Mouse (Mus musculus) embryonic stem cell, embryonic (primary cell): ENCODE measurements at regions not wholly inside any gene's neighbourhood (a gene's known extent, or its start where the extent isn't known, plus 50 kb on each side); places are given as distances from the start of the nearest gene placed in this dataset.

ENCODE experiments used
- CTCF ChIA-PET, 4 experiments: fragments of 300-600 bp in 2 of 4; fragments of 350-600 bp in 2 of 4; sonication (Branson Sonifier 250); formaldehyde crosslinking; loops; one replicate each; lab custom pipeline; 2022; ENCODE audit warnings: inconsistent platforms in 2 of 4; lab: Charles Lee
- POLR2A ChIA-PET, 4 experiments: fragments of 300-600 bp in 2 of 4; fragments of 350-600 bp in 2 of 4; sonication (Branson Sonifier 250); formaldehyde crosslinking; loops; one replicate each; lab custom pipeline; 2022; ENCODE audit warnings: antibody characterized with exemption in 4 of 4, inconsistent platforms in 1 of 4; lab: Charles Lee

- CTCF ChIA-PET: interaction anchor here in 3 of 4 experiments (0.7 to 1.8 kb wide), 4 partner anchors 11 to 449 kb away, joined by 5 to 7 read pairs (median 6); no protein-coding TSS in a partner anchor
- POLR2A ChIA-PET: interaction anchor here (0.6 to 2.8 kb wide), 37 partner anchors 7 to 544 kb away, joined by 3 to 19 read pairs (median 5); partner anchors contain the start of genes Bod1 (in 1 of the 4) and Stc2 (in 1 of the 4)
These were observed 72.5 kb upstream of the Bod1 start for GRCm38 (mm10) chr11:31744076-31744785.

GRCm38 (mm10) chr11:31745028-31745865 lies 73.6 kb upstream of the Bod1 start:
- POLR2A ChIA-PET: interaction anchor here (0.6 to 2.8 kb wide), 34 partner anchors 8 to 545 kb away, joined by 3 to 19 read pairs (median 5); partner anchors contain the start of gene Stc2 (in 1 of the 4)
- CTCF ChIA-PET: interaction anchor here in 3 of 4 experiments (0.7 to 1.8 kb wide), 3 partner anchors 12 to 448 kb away, joined by 5 to 7 read pairs (median 7); no protein-coding TSS in a partner anchor

GRCm38 (mm10) chr11:31745866-31746248 lies 74.2 kb upstream of the Bod1 start:
- ChIA-PET POLR2A (interaction anchor here in 3 of 4 experiments (0.8 to 2.8 kb wide), 17 partner anchors 8 to 125 kb away, joined by 3 to 19 read pairs (median 6); no protein-coding TSS in a partner anchor), CTCF (no interaction called here)

- CTCF ChIA-PET: no interaction called here
- POLR2A ChIA-PET: interaction anchor here in 2 of 4 experiments (0.7 to 2.7 kb wide), 3 partner anchors 13 to 168 kb away, joined by 3 to 12 read pairs (median 6); no protein-coding TSS in a partner anchor
These were observed 74.8 kb upstream of the Bod1 start for GRCm38 (mm10) chr11:31746488-31746887.

GRCm38 (mm10) chr11:31746939-31747338 lies 75.3 kb upstream of the Bod1 start:
- ChIA-PET POLR2A (interaction anchor here in 1 of 4 experiments (0.7 kb wide), 1 partner anchor 168 kb away, joined by 3 read pairs; no protein-coding TSS in a partner anchor), CTCF (no interaction called here)

GRCm38 (mm10) chr11:31748275-31748815 lies 76.7 kb upstream of the Bod1 start:
- ChIA-PET POLR2A (no interaction called here), CTCF (no interaction called here)

- POLR2A ChIA-PET: interaction anchor here in 2 of 4 experiments (0.7 to 1.6 kb wide), 6 partner anchors 9 to 119 kb away, joined by 3 to 6 read pairs (median 3); no protein-coding TSS in a partner anchor
- CTCF ChIA-PET: no interaction called here
These were observed 79.6 kb upstream of the Bod1 start for GRCm38 (mm10) chr11:31751274-31751673.

- POLR2A ChIA-PET: interaction anchor here in 2 of 4 experiments (1.6 to 2.9 kb wide), 3 partner anchors 8 to 12 kb away, joined by 3 to 19 read pairs (median 14); no protein-coding TSS in a partner anchor
These were observed 81.5 kb upstream of the Bod1 start for GRCm38 (mm10) chr11:31753211-31753610.

GRCm38 (mm10) chr11:31753711-31754161 lies 82.1 kb upstream of the Bod1 start:
- POLR2A ChIA-PET: interaction anchor here in 2 of 4 experiments (1.0 to 2.9 kb wide), 9 partner anchors 9 to 117 kb away, joined by 3 to 19 read pairs (median 4); no protein-coding TSS in a partner anchor
- CTCF ChIA-PET: interaction anchor here in 2 of 4 experiments (0.6 kb wide), 2 partner anchors 197 to 587 kb away, joined by 3 to 5 read pairs; no protein-coding TSS in a partner anchor

More at GRCm38 (mm10) chr11:31753211-31753610, 81.5 kb upstream of the Bod1 start:
- CTCF ChIA-PET: interaction anchor here in 1 of 4 experiments (0.7 kb wide), 1 partner anchor 464 kb away, joined by 3 read pairs; no protein-coding TSS in a partner anchor

- POLR2A ChIA-PET: interaction anchor here in 3 of 4 experiments (0.7 to 2.9 kb wide), 15 partner anchors 9 to 116 kb away, joined by 3 to 19 read pairs (median 4); no protein-coding TSS in a partner anchor
- CTCF ChIA-PET: interaction anchor here in 2 of 4 experiments (0.6 to 0.7 kb wide), 4 partner anchors 40 to 587 kb away, joined by 3 to 9 read pairs (median 5); no protein-coding TSS in a partner anchor
These were observed 82.7 kb upstream of the Bod1 start for GRCm38 (mm10) chr11:31754416-31754815.

GRCm38 (mm10) chr11:31755858-31756257 lies 84.2 kb upstream of the Bod1 start:
- POLR2A ChIA-PET: interaction anchor here in 3 of 4 experiments (0.6 to 2.9 kb wide), 6 partner anchors 11 to 257 kb away, joined by 3 to 19 read pairs (median 5); no protein-coding TSS in a partner anchor
- CTCF ChIA-PET: interaction anchor here in 1 of 4 experiments (0.9 kb wide), 1 partner anchor 12 kb away, joined by 6 read pairs; no protein-coding TSS in a partner anchor

GRCm38 (mm10) chr11:31756355-31757145 lies 84.9 kb upstream of the Bod1 start:
- ChIA-PET POLR2A (interaction anchor here in 2 of 4 experiments (0.8 to 2.9 kb wide), 3 partner anchors 12 to 21 kb away, joined by 3 to 19 read pairs (median 3); no protein-coding TSS in a partner anchor), CTCF (interaction anchor here in 1 of 4 experiments (0.9 kb wide), 1 partner anchor 12 kb away, joined by 6 read pairs; no protein-coding TSS in a partner anchor)

- ChIA-PET POLR2A (interaction anchor here in 3 of 4 experiments (0.5 to 2.8 kb wide), 9 partner anchors 9 to 111 kb away, joined by 3 to 10 read pairs (median 3); no protein-coding TSS in a partner anchor), CTCF (interaction anchor here in 1 of 4 experiments (1.8 kb wide), 1 partner anchor 15 kb away, joined by 5 read pairs; no protein-coding TSS in a partner anchor)
These were observed 88.4 kb upstream of the Bod1 start for GRCm38 (mm10) chr11:31759868-31760765.

- ChIA-PET POLR2A (interaction anchor here in 2 of 4 experiments (0.7 to 1.4 kb wide), 5 partner anchors 9 to 908 kb away, joined by 3 to 5 read pairs (median 3); no protein-coding TSS in a partner anchor), CTCF (no interaction called here)
These were observed 92.2 kb upstream of the Bod1 start for GRCm38 (mm10) chr11:31763856-31764255.

GRCm38 (mm10) chr11:31766296-31766695 lies 94.6 kb upstream of the Bod1 start:
- ChIA-PET POLR2A (interaction anchor here in 2 of 4 experiments (0.6 to 1.0 kb wide), 2 partner anchors 12 to 104 kb away, joined by 3 read pairs; no protein-coding TSS in a partner anchor), CTCF (no interaction called here)
